Mouse (Mus musculus): ENCODE measurements at regions not wholly inside any gene's neighbourhood (a gene's known extent, or its start where the extent isn't known, plus 50 kb on each side); places are given as distances from the start of the nearest gene placed in this dataset.

DNA sequence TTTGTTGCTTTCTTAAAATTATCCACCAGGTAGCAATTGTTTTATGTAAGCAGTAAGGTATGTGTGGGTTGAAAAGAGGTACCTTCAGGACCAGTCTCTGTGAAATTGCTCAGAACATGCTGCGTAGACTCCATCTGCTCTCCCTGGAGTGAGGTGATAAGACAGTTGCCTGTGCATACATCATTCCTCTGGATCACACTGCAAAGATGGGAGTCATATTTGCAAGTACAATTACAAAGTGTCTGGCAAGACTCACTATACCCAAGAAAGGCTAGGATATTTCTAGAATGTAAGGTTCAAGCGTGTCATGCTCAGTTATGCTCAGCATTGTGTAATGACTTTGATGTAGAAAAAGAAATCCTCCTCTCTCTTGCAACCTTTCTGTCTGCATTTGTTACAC lies 1283.5 kb upstream of the Slc10a2 start:
- DNase-seq (ENCODE audit: low spot score in 2 of 2), result peak in 1 of 2 experiments; percentile 40

DNA sequence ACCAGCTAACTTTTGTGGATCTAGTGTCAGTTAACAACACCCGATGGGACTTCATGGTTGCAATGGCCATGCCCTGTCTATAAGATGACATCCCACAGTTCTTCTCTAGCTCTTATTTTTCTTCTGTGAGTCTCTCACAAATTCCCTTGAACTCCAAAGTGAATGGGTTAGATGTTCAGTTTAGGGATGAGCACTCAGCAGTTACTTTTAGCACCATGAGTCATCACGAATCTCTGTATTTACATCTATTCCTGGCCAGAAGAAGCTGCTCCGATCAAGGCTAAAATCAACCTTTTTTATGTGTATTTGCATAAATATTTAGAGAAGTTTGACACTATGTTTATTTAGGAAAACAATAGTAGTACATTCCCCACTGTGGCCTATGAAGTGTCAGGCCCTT lies 1269.6 kb upstream of the Slc10a2 start:
- no peak for DNase-seq (ENCODE audit: low spot score in 2 of 2)

DNA sequence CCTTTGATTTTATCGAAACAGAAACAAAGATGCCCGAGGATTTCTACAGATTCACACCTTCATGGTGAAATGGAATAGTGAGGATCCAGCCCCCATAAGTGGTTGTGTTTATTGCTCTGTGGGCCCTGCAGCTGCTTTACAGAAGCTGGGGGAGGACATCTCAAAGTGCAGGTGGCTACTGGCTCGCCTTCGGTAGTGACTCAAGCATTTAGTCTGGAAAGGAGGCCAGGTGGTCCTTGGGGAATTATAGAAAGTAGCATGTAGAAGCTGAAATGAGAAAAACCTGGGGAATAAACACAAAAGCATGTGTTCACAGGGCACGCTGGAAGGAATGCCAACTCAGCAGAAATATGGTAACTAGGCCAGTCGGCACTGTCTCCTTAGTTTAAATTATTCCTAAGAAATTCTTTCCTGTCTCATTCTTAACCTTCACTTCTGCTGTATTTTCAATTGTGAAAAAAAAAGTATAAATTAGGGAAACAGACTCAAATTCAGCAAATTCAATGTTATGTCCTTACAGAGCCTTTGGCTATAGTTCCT lies 1256.3 kb upstream of the Slc10a2 start:
- DNase-seq (ENCODE audit: low spot score in 2 of 2), result peak in 1 of 2 experiments; percentile 30

GRCm38 (mm10) chr8:6357866-6358265 lies 1252.7 kb upstream of the Slc10a2 start:
- DNase-seq (ENCODE audit: low spot score in 2 of 2), result no peak

GRCm38 (mm10) chr8:6350460-6350859 lies 1245.3 kb upstream of the Slc10a2 start:
- no peak for DNase-seq (ENCODE audit: low spot score in 2 of 2)

DNA sequence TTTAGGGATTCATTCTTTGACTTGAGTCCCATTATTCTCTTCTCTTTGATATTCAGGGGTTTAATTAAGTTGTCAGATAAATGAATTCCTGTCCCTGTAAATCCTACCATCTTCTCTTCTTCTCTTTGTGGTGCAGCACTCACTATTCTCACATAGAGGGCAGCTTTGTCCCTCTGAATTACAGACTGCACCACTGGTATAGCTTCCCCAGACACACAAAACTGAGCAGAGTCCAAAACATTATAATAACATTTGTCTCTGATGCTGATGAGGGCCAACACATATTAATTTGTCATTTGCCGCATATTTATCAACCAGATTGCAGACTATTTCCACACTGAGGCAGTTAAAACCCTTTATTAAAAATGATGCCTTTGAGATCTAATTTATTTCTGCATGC lies 1244.9 kb upstream of the Slc10a2 start:
- no peak for DNase-seq (ENCODE audit: low spot score in 2 of 2)

- DNase-seq (ENCODE audit: low spot score in 2 of 2), result no peak
These were observed 1240.6 kb upstream of the Slc10a2 start for GRCm38 (mm10) chr8:6345704-6346103.

GRCm38 (mm10) chr8:6340158-6340855 lies 1235.2 kb upstream of the Slc10a2 start:
- no peak for DNase-seq (ENCODE audit: low spot score in 2 of 2)

DNA sequence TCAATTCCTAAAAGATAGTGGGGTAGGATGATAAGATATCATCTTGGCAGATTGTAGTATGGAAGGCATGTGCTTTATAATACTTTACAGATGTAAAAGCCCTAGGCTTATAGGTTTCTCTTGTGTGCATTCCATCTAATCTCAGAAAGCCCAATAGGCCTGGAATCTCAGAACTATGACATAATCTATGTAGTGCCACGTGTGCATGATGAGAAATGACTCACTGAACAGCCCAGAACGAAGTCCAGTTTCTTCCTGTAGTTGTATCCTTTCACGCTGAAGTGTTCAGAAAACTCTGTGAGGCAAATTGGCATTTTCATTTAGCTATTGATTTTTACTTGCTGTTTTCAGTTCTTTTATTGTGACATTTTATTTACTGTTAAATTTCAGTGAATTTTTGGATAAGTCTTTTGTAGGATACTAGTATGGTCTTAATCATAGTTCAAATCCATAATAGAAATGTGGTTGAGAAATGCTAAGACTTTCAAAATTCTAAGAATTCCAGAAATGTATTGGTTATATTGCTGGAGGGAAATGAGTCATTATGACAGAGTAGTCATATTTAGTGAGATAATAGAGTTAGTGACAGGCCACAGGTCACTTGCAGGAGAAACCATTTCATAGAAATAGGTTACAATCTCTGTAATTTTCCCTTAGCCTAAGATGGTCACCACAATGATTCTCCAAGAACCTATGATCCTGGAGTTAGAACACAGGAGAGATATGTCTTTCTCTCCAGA lies 1229.3 kb upstream of the Slc10a2 start:
- no peak for DNase-seq (ENCODE audit: low spot score in 2 of 2)

DNA sequence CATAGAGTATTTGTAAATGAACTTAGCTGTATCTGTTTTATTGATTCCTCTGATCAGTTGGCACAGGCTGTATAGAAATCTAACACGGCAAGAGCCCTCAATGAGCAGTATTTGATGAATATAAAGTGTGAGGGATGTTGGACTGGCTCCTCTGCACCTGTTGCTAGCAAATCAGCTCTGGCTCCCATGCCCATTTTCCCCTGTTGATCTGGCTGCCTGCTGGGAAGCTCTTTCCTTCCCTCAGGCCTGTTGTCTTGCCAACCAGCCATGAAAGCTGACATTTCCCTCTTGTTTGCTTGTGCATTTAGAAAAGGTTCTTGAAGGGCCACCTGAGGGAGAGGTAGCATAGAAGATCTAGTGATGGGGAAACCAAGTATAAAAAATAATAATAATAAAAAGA lies 1216.2 kb upstream of the Slc10a2 start:
- DNase-seq (ENCODE audit: low spot score in 2 of 2), result no peak

DNA sequence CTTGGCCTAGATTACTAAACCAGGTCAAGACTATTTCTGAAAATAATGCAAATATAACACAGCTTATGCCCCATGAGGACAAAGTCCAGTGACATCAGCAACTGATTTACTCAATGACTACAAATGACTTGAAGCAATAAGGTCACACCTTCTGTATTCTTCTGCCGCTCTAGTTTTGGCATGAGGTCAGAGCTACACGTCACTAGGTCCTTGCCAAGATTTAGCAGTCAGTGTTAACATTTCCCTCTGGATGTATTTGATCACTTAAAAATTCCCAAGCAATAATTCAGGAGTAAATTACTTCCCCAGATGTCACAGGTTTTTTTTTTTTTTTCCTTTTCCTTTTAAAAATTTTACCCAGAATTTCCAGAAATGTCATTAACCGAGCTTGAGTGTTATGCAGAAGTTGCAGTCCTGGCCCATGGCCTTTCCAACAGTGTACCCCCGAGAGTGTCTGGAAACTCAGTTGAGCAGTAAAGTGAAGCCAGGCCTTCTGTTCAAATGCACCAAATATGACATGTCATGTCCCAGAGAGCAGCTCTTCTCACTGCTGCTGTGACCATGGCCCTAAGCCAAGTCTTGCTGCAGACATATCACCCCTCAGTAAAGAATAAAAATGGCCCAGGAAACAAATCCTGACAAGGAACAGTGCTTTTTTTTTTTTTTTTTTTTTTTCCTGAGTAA lies 1210.2 kb upstream of the Slc10a2 start:
- no peak for DNase-seq (ENCODE audit: low spot score in 2 of 2)

DNA sequence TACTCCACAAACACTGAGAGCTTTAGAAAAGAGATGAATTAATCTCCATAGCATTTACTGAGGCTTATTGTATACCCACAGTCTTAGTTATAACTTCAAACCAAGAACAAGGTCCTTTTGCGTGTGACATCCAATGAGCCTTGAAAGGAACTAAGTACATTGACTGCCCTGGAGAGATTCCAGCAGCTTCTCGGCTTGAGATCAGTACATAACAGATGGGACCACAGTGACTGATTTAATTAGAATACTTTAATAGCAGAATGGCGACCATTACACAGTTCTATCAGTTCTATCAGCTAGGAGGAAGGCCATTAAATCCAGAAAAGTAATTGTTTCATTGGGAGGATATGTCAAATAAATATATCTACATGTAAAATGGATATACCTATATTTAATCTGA lies 1183.7 kb upstream of the Slc10a2 start:
- no peak for DNase-seq (ENCODE audit: low spot score in 2 of 2)

GRCm38 (mm10) chr8:6279903-6280302 lies 1174.8 kb upstream of the Slc10a2 start:
- DNase-seq (ENCODE audit: low spot score in 2 of 2), result no peak

Measured in left cerebral cortex, adult 8-10 months (tissue).